Mouse (Mus musculus): ENCODE data around the gene Def6. TPM values are rescaled to one million over a fixed set of nuclear protein-coding genes. Genes with fewer than 3 reads are reported as not detected.

Def6 gene
- total RNA-seq, 2 experiments from 2014 or later = 6.4 to 7.1 TPM

DNA sequence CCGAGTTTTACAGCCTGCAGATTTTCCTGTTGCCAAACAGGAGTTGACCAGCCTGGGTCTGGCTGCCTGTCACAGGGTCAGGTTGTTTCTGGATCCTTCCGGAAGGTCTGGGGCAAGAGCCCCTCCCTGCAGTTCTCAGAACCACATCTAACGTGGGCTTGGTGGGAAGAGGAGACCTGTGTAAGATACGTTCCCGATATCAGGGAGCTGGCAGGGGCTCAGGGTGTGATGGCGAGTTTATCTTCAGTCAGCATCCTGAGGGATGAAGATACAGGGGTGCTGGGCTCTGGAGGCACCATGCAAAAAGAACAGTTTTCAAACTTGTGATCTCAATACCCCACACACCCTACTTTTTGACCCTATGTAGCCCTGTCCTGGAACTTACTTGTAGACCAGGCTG, 30.3 kb downstream of the Def6 start:
- no peak for DNase-seq (ENCODE audit: low spot score in 2 of 2)

GRCm38 (mm10) chr17:28240846-28241245, 33.3 kb downstream of the Def6 start:
- no peak for DNase-seq (ENCODE audit: low spot score in 2 of 2)

- no peak for DNase-seq (ENCODE audit: low spot score in 2 of 2)
Measured at GRCm38 (mm10) chr17:28242296-28242695, 34.7 kb downstream of the Def6 start.

DNA sequence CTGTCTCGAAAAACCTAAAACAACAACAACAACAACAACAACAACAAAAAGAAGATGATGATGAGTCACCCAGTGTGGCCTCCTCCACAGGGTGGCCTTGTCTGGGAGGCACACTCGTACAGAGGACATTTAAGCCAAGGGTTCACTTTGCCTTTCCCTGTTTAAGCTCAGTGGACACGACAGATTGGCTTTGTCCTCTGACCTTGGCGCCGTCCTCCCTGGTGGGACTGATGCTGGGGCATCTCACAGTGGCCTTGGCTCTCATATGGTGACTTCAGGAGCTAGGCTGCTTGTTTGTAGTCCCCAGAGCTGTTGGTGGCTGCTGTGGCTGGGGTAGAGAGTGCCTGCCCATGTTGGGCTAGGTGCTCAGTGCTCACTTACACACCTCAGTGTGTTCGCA, 36.6 kb downstream of the Def6 start:
- no peak for DNase-seq (ENCODE audit: low spot score in 2 of 2)

GRCm38 (mm10) chr17:28244714-28245113, 37.1 kb downstream of the Def6 start:
- peak; percentile 64 to 71 for DNase-seq (ENCODE audit: low spot score in 2 of 2)

- DNase-seq (ENCODE audit: low spot score in 2 of 2) = no peak
Measured at GRCm38 (mm10) chr17:28246640-28247039, 39.1 kb downstream of the Def6 start.

- no peak for DNase-seq (ENCODE audit: low spot score in 2 of 2)
Measured at GRCm38 (mm10) chr17:28247613-28248012, 40.0 kb downstream of the Def6 start.

- DNase-seq (ENCODE audit: low spot score in 2 of 2) = no peak
Measured at GRCm38 (mm10) chr17:28249062-28249461, 41.5 kb downstream of the Def6 start.

GRCm38 (mm10) chr17:28251579-28252280, 44.2 kb downstream of the Def6 start:
- no peak for DNase-seq (ENCODE audit: low spot score in 2 of 2)

DNA sequence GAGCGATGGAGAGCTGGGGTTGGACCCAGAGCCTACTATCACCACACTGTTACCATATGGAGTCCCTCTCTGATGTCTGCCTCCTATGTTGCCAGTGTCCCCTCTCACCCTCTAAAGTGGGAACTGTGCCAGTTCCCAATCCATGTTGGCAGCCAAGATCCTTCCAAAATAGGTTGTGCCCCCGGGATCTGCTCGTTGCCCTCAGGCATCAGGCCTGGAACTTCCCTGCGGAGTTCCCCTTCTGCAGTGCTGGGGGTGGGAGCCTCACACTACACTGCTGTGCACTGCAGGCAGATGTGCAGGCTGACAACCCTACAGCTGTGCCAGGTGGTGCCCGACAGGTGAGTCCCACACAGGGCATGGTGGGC, 44.7 kb downstream of the Def6 start:
- no peak for DNase-seq (ENCODE audit: low spot score in 2 of 2)

GRCm38 (mm10) chr17:28253216-28253615, 45.6 kb downstream of the Def6 start:
- no peak for DNase-seq (ENCODE audit: low spot score in 2 of 2)

DNA sequence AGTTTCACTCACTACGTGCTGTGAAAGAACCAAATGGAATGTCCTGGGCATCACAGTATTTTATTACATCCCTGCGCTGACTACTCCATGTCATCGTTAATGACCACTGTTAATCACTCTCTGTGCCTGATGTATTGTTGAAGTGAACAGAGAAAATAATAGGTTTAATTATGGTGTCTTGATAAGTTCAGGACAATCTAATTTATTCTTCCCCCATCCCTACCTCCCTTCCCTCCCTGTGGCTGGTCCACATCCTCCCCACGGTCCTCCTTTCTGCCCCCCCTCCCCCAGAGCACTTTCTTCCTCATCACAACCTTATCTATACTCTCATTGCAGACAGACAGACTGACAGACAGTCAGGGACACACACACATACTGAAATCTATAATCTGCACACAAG, 47.2 kb downstream of the Def6 start:
- no peak for DNase-seq (ENCODE audit: low spot score in 2 of 2)

GRCm38 (mm10) chr17:28255651-28256050, 48.1 kb downstream of the Def6 start:
- DNase-seq (ENCODE audit: low spot score in 2 of 2) = no peak

DNA sequence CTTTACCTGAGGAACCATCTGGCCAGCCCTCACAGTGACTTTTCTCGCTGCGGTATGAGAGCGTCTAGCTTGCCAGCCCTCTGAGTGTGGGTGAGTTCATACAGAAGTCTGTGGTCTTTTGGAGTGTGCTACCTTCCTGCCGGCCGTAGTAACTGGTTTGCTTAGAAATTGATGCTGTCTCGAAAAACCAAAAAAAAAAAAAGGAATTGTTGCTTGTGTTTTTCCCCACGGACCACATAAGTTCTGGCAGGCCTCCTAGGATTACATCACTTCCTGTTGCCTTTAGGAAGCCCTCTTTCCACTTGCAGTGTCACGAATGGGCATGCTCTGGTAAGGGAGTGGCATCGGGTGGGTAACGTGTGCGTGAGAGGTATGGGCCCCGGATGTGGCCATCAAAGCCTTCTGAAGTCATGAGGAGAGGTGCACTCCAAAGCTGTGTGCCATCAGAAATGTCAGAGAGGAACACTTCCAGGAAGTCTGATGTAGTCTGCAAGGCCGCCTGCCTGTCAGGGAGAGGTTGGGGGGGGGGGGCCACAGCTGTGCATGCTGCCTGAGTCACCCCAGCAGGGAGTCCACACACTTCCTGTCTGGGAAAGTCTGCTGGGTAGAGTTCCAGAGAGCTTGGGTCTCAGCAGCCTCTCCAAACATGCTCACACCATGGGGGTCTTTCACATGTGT, 49.2 kb downstream of the Def6 start:
- no peak for DNase-seq (ENCODE audit: low spot score in 2 of 2)

DNA sequence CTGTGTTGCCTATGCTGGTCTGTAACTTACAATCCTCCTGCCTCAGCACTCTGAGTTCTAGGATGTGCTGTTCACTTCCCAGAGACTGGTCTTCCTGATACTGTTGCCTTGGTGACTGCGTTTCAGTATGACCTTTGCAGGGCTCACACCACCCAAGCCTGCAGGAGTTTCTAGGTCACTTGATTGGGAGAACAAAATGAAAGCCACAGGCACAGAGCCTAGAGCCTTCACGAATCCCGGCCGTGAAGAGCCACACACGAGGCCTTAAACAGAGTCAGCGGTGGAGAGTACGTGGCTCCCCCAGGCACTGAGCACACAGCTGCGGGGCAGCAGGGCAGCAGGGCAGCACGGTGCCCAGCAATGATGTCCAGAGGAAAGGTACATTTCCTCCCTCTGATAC, 50.7 kb downstream of the Def6 start:
- no peak for DNase-seq (ENCODE audit: low spot score in 2 of 2)

- DNase-seq (ENCODE audit: low spot score in 2 of 2) = no peak
Measured at GRCm38 (mm10) chr17:28259890-28260542, 52.4 kb downstream of the Def6 start.

DNA sequence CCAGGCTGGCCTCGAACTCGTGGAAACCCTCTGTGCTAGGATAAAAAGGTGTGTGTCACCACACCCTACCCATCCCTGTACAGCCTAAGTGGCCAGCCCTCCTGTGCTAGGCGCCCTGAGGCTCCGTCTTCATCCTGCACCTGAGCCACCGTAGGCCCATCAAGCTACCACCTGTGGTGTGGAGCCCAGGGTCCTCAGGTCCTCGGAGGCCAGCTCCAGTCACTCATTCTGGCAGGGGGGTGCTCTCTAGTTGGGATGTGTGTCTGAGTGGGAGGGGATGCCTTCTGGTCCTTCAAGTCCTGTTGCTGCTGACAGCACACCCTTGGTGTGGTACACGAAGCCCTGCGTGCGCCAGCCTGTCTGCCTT, 52.9 kb downstream of the Def6 start:
- no peak for DNase-seq (ENCODE audit: low spot score in 2 of 2)

DNA sequence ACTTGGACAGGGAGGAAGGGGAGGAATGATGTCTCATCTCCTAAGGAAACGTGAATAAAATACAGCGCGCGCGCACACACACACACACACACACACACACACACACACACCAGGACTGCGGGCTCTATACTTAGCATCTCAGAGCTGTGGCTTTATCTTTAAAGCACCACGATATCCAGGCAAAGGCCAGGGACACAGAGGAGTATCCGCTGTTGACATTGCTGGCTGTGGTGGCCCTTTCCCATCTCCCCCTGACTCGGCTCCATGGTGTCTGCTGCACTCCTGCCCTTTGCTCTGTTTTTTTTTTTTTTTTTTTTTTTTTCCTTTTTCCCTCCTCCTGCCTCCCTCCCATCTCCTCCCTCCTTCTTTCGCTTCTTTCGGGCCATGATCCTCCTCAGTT, 54.2 kb downstream of the Def6 start:
- DNase-seq (ENCODE audit: low spot score in 2 of 2) = no peak

GRCm38 (mm10) chr17:28263181-28263894, 55.8 kb downstream of the Def6 start:
- DNase-seq (ENCODE audit: low spot score in 2 of 2) = no peak

DNA sequence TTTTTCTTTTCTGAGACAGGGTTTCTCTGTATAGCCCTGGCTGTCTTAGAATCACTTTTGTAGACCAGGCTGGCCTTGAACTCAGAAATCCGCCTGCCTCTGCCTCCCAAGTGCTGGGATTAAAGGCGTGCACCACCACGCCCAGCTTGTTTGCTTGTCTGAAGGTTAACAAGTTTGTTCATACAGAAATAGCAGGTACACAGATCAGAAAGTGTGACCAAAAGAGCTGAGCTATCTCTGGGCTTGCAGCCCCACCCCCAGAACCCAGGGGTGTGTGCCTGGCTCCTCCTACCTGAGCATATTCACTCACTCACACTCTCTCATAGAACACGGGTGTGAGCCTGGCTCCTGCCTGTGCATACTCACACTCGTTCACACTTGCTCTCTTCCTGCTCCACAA, 59.7 kb downstream of the Def6 start:
- no peak for DNase-seq (ENCODE audit: low spot score in 2 of 2)

DNA sequence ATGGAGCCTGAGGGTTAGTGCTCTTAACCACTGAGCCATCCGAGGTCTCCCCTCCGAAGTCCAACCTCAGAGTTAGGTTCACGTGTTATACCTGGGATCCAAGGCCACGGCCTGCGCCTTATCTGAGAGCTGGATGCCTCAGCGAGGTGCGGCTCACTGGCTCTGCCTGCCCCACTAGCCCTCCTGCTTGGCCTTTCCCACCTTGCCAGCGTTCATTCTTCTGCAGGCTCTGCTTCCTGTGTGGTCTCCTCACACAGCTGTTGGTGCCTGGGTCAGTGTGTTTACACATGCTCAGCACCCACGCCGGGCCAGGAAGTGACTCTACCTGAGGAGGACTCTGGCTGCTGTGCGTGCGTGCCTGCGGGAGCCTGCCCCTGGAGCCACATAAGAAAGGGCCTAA, 62.6 kb downstream of the Def6 start:
- no peak for DNase-seq (ENCODE audit: low spot score in 2 of 2)

Data from layer of hippocampus, postnatal 10 days (tissue).